Comparison of ENCODE assay signal across 8 mouse cellular contexts in genomic region chr17:26094531-26095110, GRCm38 (mm10). TPM values are rescaled to one million over a fixed set of nuclear protein-coding genes. Genes with fewer than 3 reads are reported as not detected.
DNase-seq lines count a peak whose midpoint lies in the region; ATAC-seq and TF ChIP-seq lines count a peak whose summit lies in the region.

No protein-coding gene starts in this region.

- intact Hi-C loops in left cerebral cortex, adult 2 months (cut with DNase I), result loop anchor here (10.0 kb wide), 1 partner anchor 200 kb away; no protein-coding TSS in a partner anchor

- H3K4me1 ChIP-seq in embryonic facial prominence, embryonic 15.5 days, result peaks cover 18% of the 10 kb centered on the region
- H3K4me1 ChIP-seq in intestine, postnatal 0 days (replicated peaks; ENCODE audit: control insufficient read depth, insufficient read depth, low read length), result no peaks in the 10 kb centered on the region
- no peaks in the 10 kb centered on the region for H3K4me1 ChIP-seq in neural tube, embryonic 14.5 days (ENCODE audit: control insufficient read depth, insufficient read depth, low read length)

- no peak for DNase-seq in left cerebral cortex, adult 2 months (ENCODE audit: extremely low spot score in 1 of 2, low spot score in 2 of 2)
- DNase-seq in left cerebral cortex, adult 18-20 months (ENCODE audit: low spot score in 2 of 2), result no peak
- DNase-seq in urinary bladder, postnatal 36 days (ENCODE audit: low spot score in 2 of 2), result no peak
- no peak for DNase-seq in right cerebral cortex, adult 2 months (ENCODE audit: low spot score in 2 of 2)
- no peak for DNase-seq in embryo, embryonic 9.5 days (ENCODE audit: extremely low spot score)

- H3K27me3 ChIP-seq in embryonic facial prominence, embryonic 15.5 days, result no peaks in the 10 kb centered on the region
- H3K27me3 ChIP-seq in intestine, postnatal 0 days (replicated peaks; ENCODE audit: control insufficient read depth, insufficient read depth, low read length), result no peaks in the 10 kb centered on the region
- no peaks in the 10 kb centered on the region for H3K27me3 ChIP-seq in neural tube, embryonic 14.5 days (ENCODE audit: control insufficient read depth, insufficient read depth, low read length)

- WGBS in embryonic facial prominence, embryonic 15.5 days, result 20% methylated on average over 9 of the region's 9 CpGs
- WGBS in intestine, postnatal 0 days, result 36% methylated on average over 9 of the region's 9 CpGs
- WGBS in neural tube, embryonic 14.5 days, result 28% methylated on average over 9 of the region's 9 CpGs

- H3K4me2 ChIP-seq in embryonic facial prominence, embryonic 15.5 days (replicated peaks), result peak overlapping the region; percentile 85
- peak overlapping the region; percentile 87 for H3K4me2 ChIP-seq in intestine, postnatal 0 days (replicated peaks; ENCODE audit: low read depth)
- peak overlapping the region; percentile 79 for H3K4me2 ChIP-seq in neural tube, embryonic 14.5 days (ENCODE audit: low read depth, low read length)

- H3K27ac ChIP-seq in left cerebral cortex, adult 2 months, result peak overlapping the region; percentile 81
- H3K27ac ChIP-seq in embryonic facial prominence, embryonic 15.5 days (replicated peaks), result peak overlapping the region; percentile 71
- no peak overlapping the region for H3K27ac ChIP-seq in intestine, postnatal 0 days (ENCODE audit: low read depth, low read length)
- H3K27ac ChIP-seq in neural tube, embryonic 14.5 days (ENCODE audit: low read depth, low read length), result no peak overlapping the region

- H3K9ac ChIP-seq in embryonic facial prominence, embryonic 15.5 days, result peak overlapping the region; percentile 74
- H3K9ac ChIP-seq in intestine, postnatal 0 days (ENCODE audit: low read depth, low read length), result peak overlapping the region; percentile 62; the same call in 1 of the 2 replicates
- peak overlapping the region; percentile 66 for H3K9ac ChIP-seq in neural tube, embryonic 14.5 days (replicated peaks; ENCODE audit: low read depth, low read length)

- H3K4me3 ChIP-seq in left cerebral cortex, adult 2 months, result peak overlapping the region; percentile 61
- H3K4me3 ChIP-seq in embryonic facial prominence, embryonic 15.5 days (replicated peaks), result peak overlapping the region; percentile 72
- peak overlapping the region; percentile 53 for H3K4me3 ChIP-seq in intestine, postnatal 0 days (ENCODE audit: low read depth, low read length)
- H3K4me3 ChIP-seq in neural tube, embryonic 14.5 days (ENCODE audit: low read depth, low read length), result peak overlapping the region; percentile 60

- no peak for TF ChIP-seq CTCF in left cerebral cortex, adult 2 months (IDR thresholded peaks at IDR 0.05)
- TF ChIP-seq CTCF in intestine, postnatal 0 days (IDR thresholded peaks at IDR 0.05; ENCODE audit: low read depth), result no peak

- no peaks in the 10 kb centered on the region; the same call in 1 of the 2 replicates for H3K36me3 ChIP-seq in embryonic facial prominence, embryonic 15.5 days
- H3K36me3 ChIP-seq in intestine, postnatal 0 days (ENCODE audit: control insufficient read depth, insufficient read depth), result peaks cover 4% of the 10 kb centered on the region; the same call in 1 of the 2 replicates
- H3K36me3 ChIP-seq in neural tube, embryonic 14.5 days (ENCODE audit: control insufficient read depth, insufficient read depth, low read length), result no peaks in the 10 kb centered on the region

- no peak for ATAC-seq in embryonic facial prominence, embryonic 15.5 days (ENCODE audit: insufficient number of reproducible peaks, low FRiP score, low TSS enrichment, low read depth)
- ATAC-seq in intestine, postnatal 0 days, result no peak
- ATAC-seq in neural tube, embryonic 14.5 days (ENCODE audit: low read depth), result no peak

- H3K9me3 ChIP-seq in embryonic facial prominence, embryonic 15.5 days (replicated peaks), result no peaks in the 10 kb centered on the region
- no peaks in the 10 kb centered on the region for H3K9me3 ChIP-seq in intestine, postnatal 0 days (ENCODE audit: control insufficient read depth)
- H3K9me3 ChIP-seq in neural tube, embryonic 14.5 days (ENCODE audit: control insufficient read depth, low read length), result no peaks in the 10 kb centered on the region

RNA-seq across cellular contexts. Expression of gene Nme4, which starts 0.8 kb away (rescaled TPM):
- total RNA-seq in left cerebral cortex, adult 2 months (2021), result 1 to 10 TPM; 3.6 to 4.2 TPM
- 1 to 10 TPM; 3.2 to 3.9 TPM for total RNA-seq in left cerebral cortex, adult 18-20 months (2021)
- polyA plus RNA-seq in embryonic facial prominence, embryonic 15.5 days (2015; fragmentation: Nextera tagmentation; extraction: Ambion mirVana), result 87.1 and 98.8 TPM in 2 replicates
- 18.5 and 20.4 TPM in 2 replicates for polyA plus RNA-seq in intestine, postnatal 0 days (2015; fragmentation: Nextera tagmentation; extraction: Ambion mirVana)
- 10.8 and 16.3 TPM in 2 replicates for polyA plus RNA-seq in neural tube, embryonic 14.5 days (2014; fragmentation: Nextera tagmentation; extraction: Ambion mirVana)

RNA-seq across cellular contexts. Expression of gene Decr2, which starts 4.5 kb away (rescaled TPM):
- 10 to 100 TPM; 28.5 to 31.5 TPM for total RNA-seq in left cerebral cortex, adult 2 months (2021)
- 10 to 100 TPM; 29.9 to 35.5 TPM for total RNA-seq in left cerebral cortex, adult 18-20 months (2021)
- 39.7 and 42.6 TPM in 2 replicates for polyA plus RNA-seq in embryonic facial prominence, embryonic 15.5 days (2015; fragmentation: Nextera tagmentation; extraction: Ambion mirVana)
- polyA plus RNA-seq in intestine, postnatal 0 days (2015; fragmentation: Nextera tagmentation; extraction: Ambion mirVana), result 36.2 and 37.4 TPM in 2 replicates
- 28.4 and 33.4 TPM in 2 replicates for polyA plus RNA-seq in neural tube, embryonic 14.5 days (2014; fragmentation: Nextera tagmentation; extraction: Ambion mirVana)

RNA-seq across cellular contexts. Expression of gene Tmem8, which starts 18.5 kb away (rescaled TPM):
- total RNA-seq in left cerebral cortex, adult 2 months (2021), result 10 to 100 TPM; 14.3 to 14.7 TPM
- total RNA-seq in left cerebral cortex, adult 18-20 months (2021), result 10 to 100 TPM; 13.8 to 14.0 TPM
- 2.9 and 3.5 TPM in 2 replicates for polyA plus RNA-seq in embryonic facial prominence, embryonic 15.5 days (2015; fragmentation: Nextera tagmentation; extraction: Ambion mirVana)
- 26.5 TPM in 2 replicates for polyA plus RNA-seq in intestine, postnatal 0 days (2015; fragmentation: Nextera tagmentation; extraction: Ambion mirVana)
- polyA plus RNA-seq in neural tube, embryonic 14.5 days (2014; fragmentation: Nextera tagmentation; extraction: Ambion mirVana), result 2.8 and 3.1 TPM in 2 replicates

RNA-seq across cellular contexts. Expression of gene Rab11fip3, which starts 25.3 kb away (rescaled TPM):
- 100 to 1,000 TPM; 114 to 119 TPM for total RNA-seq in left cerebral cortex, adult 2 months (2021)
- total RNA-seq in left cerebral cortex, adult 18-20 months (2021), result 10 to 100 TPM; 97.8 to 98.4 TPM
- 18.3 and 19.6 TPM in 2 replicates for polyA plus RNA-seq in embryonic facial prominence, embryonic 15.5 days (2015; fragmentation: Nextera tagmentation; extraction: Ambion mirVana)
- 32.3 and 37.5 TPM in 2 replicates for polyA plus RNA-seq in intestine, postnatal 0 days (2015; fragmentation: Nextera tagmentation; extraction: Ambion mirVana)
- polyA plus RNA-seq in neural tube, embryonic 14.5 days (2014; fragmentation: Nextera tagmentation; extraction: Ambion mirVana), result 29.0 and 34.1 TPM in 2 replicates

RNA-seq across cellular contexts. Expression of gene Mrpl28, which starts 28.7 kb away (rescaled TPM):
- total RNA-seq in left cerebral cortex, adult 2 months (2021), result 10 to 100 TPM; 67.8 to 68.0 TPM
- 10 to 100 TPM; 64.3 to 66.9 TPM for total RNA-seq in left cerebral cortex, adult 18-20 months (2021)
- 190 and 191 TPM in 2 replicates for polyA plus RNA-seq in embryonic facial prominence, embryonic 15.5 days (2015; fragmentation: Nextera tagmentation; extraction: Ambion mirVana)
- polyA plus RNA-seq in intestine, postnatal 0 days (2015; fragmentation: Nextera tagmentation; extraction: Ambion mirVana), result 142 and 143 TPM in 2 replicates
- polyA plus RNA-seq in neural tube, embryonic 14.5 days (2014; fragmentation: Nextera tagmentation; extraction: Ambion mirVana), result 177 and 192 TPM in 2 replicates

Comparison
In these comparisons a context has a peak if more than half of its experiments do, and no peak if none do; other contexts are left out.
1. H3K27ac ChIP-seq: peak in left cerebral cortex, adult 2 months (single experiment) and embryonic facial prominence, embryonic 15.5 days (single experiment); none in intestine, postnatal 0 days (single experiment) and neural tube, embryonic 14.5 days (single experiment).
2. Peak in every context shown above with its lines, with median percentiles within 50 percentile points of each other: H3K4me3 ChIP-seq, H3K4me2 ChIP-seq and H3K9ac ChIP-seq.